Mouse (Mus musculus) ovary, adult 10 weeks (tissue): ENCODE data around the gene Mcur1. TPM values are rescaled to one million over a fixed set of nuclear protein-coding genes. Genes with fewer than 3 reads are reported as not detected.

ENCODE experiments used
- polyA plus RNA-seq: library from polyadenylated mRNA; stranded (reverse); fragments of 350-450 nt; fragmentation: Illumina TruSeq; extraction: RNeasy Lipid Tissue Mini Kit (QIAGEN cat#74804); gene quantifications from one replicate; pipeline ENCODE4 v1.2.3, GENCODE M21; 2014

Mcur1 gene
- 31.6 TPM for polyA plus RNA-seq

DNA sequence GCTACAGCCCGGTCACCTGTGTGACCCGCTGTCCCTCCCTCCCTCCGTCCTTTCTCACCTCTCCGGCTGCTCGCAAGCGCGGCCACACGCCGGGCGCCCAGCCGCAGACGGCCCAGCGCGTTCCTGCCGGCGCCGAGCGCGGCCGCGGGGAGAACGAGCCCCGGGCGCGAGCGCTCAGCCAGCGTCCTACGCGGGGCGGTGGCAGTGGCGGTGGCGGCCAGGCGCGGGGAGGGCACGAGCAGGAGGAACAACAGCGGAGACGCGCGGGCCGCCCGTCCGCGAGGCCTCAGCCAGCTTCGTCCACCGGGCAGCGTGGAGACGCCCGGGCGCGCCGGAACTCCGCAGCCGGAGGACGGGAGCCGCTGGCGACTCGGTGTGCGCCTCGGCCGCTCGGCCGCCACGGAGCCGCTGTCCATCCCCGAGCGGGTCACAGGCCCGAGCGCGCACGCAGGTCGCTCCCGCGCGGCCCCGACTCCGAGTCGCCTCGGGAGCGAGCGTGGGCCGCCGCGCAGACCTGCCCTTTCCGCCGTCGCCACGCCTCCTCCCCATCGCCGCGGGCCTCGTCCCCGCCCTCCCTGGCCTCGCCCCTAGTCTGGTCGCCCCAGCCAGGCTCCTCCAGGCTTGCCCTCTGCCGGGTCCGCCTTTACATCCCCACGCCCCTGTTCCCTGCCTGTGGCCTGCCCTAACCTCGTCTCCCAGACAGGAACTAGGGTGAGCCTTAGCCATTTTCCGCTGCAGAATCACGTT is at the start of gene Mcur1:
Gene Mcur1 (minus strand): TSS at position 481 of the 747 bp plus-strand sequence.

Other genes starting within 250 kb of the Mcur1 start
- 7.5 TPM for gene Sirt5, start 194.7 kb downstream of the Mcur1 start, polyA plus RNA-seq
- 338 TPM for gene Nol7, start 161.8 kb downstream of the Mcur1 start, polyA plus RNA-seq
- 154 TPM for gene Ranbp9, start 78.9 kb downstream of the Mcur1 start, polyA plus RNA-seq
- 6.7 TPM for gene Rnf182, start 55.5 kb upstream of the Mcur1 start, polyA plus RNA-seq
- 11.9 TPM for gene Cd83, start 224.6 kb upstream of the Mcur1 start, polyA plus RNA-seq